Mouse (Mus musculus) left cerebral cortex, adult 18-20 months (tissue): ENCODE measurements around the gene Ifna1. TPM values are rescaled to one million over a fixed set of nuclear protein-coding genes. Genes with fewer than 3 reads are reported as not detected.
A peak's percentile ranks its signal among the peaks of the same experiment; 100 is the strongest.

ENCODE experiments used
- DNase-seq, 2 experiments: peaks; one replicate each; pipeline ENCODE4 v3.0.0; 2021 to 2022; ENCODE audit warnings: low spot score in 2 of 2, mixed read lengths in 1 of 2
- total RNA-seq, 2 experiments: library from RNA; stranded (reverse); gene quantifications; 2 replicates each; pipeline ENCODE4 v1.2.3; 2021

Gene Ifna1
- total RNA-seq, 2 experiments from 2014 or later: not detected

DNA sequence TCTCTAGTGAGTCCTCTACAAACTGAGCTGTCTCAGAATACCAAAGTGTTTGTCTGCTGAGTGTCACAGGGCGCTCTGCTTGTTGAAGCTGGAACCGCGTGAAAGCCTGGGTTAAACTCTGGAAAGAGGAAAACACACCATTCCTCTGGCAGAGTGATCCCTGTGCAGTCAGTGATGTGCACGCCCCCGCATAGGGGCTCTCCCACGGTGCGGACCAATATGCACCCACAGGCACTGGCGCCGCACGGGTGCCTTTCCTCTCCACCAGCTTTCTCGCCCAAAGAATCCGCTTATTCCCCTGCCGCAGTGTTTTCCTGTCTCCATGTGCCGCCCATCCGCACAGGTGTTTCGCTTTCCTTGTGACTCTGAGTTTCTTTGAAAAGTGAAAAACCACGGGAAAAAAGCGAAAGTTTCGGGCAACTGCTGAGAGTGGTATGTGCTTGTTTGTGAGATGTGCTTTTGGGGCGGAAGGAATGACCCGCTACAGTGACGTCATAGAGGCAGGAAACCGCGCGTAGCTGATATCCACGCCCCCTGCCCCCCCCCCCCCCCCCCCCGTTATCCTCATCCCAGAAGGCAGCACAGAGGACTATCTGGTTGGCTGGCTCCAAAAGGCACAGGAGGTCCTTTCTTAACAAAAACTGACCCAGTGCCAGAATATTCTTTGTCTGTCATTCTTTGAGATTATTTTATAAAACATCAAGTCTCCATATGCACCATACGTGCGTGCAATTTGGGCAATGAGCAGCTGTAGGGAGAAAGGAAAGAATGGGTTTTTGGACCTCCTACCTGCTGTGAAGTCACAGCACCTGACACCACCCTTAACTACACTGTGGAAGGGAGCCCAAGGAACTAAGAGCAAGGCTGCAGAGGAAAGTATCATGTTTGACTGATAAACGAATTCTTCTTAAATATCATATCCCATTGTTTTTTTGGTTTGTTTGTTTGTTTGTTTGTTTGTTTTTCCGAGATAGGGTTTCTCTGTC lies 18.3 kb downstream of the Ifna1 start:
- DNase-seq: peak in 1 of 2 experiments; percentile 18

DNA sequence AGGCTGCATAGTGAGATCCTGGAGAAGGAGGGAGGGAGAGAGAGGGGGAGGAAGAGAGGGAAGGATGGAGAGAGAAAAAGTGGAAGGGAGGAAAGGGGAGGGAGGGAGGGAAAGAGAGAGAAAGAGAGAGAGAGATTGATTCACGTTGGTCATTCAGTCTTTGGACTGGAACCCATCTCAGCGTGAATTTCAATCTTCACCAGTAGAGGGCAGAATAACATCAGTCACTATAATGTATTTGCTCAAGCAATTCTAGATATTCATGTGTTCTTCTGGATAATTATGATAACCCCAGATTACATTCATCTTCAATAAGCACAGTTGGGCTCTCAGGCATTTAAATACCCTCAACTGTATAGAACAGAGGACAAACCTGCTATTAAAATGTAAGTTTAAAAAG lies 22.8 kb downstream of the Ifna1 start:
- DNase-seq: peak in 1 of 2 experiments; percentile 53

DNA sequence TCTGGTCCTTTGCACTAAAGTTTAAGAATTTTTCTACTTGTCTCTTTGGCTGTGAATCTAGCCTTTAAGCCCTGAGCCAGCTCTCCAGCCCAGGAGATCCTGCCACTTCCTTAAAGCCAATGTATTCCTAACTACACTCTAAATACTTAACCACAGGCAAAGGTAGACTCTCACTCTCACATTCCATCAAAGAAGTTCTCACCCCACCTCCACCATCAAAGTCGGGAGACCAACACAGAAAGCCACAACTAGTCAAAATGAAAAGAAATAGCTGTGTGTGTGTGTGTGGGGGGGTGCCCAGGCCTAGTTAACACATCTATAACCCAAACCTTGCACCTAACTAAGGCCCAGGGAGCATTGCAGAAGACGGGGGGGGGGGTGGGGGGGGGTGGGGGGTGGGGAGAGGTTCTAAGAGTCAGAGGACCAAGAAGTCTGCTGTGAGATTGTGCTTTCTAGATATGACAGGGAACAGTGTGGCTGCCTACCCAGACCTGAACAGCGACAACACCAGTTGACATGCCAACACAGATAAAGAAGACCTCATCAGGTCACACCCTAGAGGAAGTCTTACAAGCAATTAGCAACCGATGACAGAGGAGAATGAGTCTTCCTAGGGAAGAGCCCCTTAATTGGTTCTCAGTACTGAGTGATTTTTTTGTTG lies 25.7 kb downstream of the Ifna1 start:
- no peak for DNase-seq

DNA sequence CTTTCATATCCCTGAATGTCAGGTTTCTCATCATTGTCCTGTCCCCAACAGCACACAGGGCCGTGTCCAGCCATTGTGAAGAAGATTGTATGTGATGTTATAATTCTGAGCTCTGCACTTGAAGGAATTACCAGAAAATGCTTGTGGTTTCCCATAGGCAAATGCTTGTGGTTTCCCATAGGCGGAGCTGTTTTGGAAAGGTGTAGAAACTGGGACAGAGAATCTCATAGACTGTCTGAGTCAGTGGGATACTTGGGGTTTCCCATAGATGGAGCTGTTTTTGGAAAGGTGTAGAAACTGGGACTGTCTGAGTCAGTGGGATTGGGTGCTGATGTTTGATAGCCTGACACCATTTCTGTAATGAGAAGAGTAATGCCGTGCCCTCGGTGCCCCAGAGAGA lies 26.6 kb downstream of the Ifna1 start:
- no peak for DNase-seq

DNA sequence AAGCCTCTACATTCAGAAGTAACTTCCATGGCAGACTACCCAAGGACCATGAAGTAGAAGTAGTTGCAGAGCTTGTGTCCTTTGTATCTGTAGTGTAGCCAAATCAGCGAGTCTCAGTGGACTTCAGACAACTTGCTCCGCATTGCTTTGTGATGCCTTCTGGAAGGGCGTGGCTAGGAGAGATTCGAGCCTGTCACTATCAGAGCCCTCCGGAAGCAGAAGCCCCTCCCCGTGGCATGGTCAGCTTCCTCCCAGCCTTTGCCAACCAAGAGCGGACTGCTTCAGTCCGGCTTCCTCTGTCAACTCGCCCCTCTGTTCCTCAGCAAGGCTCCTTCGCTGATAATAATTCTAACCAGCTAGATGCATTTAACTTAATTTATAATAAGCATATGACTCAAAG lies 28.4 kb downstream of the Ifna1 start:
- DNase-seq: no peak

DNA sequence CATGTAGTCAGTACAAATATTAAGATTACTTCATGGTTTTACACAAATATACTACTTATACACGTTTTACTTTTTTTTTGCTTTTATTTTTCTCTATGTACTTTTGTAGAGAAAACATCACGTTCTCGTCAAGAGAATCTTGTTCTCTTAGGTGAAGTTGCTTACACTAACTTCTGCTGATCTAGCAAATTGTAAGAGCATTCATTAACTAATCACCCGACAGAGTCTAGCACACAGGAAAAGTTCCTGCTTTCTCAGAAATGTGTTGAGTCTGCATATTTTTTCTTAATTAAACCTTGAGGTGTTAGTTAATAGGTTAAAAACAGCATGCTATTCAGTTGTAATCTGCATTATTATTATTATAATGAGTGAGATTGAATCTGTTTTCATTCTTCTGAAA lies 28.9 kb downstream of the Ifna1 start:
- DNase-seq: no peak

DNA sequence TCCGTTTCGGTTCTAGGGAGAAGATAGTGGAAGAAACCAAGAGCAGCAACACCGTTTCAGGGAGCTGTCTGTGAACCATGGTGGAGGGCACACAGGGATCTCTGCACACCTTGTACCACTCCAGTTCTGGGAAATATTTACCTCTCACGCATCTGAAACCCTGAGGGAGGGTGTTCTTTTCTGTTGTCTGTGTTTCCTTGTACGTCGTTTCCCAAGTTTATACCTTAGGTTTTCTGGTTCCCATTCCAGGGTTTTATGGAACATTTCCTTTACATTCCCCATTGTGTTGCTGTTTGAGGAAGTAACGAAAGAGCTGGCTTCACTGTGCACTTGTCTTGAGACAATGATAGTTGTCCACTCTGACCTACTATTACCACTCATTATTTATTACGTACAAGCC lies 30.2 kb downstream of the Ifna1 start, which contains the start of gene Ifne:
TSS of gene Ifne (minus strand) at position 101 of the 400 bp plus-strand sequence.
- no peak for DNase-seq

DNA sequence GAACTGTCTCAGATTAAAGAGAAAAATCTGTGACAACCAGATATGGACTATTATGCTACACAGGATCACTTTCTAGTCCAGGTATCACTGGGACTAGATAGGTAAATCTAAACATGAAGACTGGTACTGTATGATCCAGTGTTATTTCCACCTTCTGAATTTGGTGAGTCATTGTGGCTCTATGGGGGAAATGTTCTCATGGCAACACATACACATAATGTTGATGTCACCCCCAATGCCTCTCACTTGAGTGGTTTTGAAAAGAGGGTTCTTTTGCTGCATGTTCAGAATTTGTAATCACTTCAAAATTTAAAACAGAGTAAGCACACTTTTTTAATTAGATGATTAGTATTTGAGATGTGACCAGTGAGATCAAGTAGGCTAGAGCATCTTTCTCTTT lies 38.3 kb downstream of the Ifna1 start:
- DNase-seq: no peak

DNA sequence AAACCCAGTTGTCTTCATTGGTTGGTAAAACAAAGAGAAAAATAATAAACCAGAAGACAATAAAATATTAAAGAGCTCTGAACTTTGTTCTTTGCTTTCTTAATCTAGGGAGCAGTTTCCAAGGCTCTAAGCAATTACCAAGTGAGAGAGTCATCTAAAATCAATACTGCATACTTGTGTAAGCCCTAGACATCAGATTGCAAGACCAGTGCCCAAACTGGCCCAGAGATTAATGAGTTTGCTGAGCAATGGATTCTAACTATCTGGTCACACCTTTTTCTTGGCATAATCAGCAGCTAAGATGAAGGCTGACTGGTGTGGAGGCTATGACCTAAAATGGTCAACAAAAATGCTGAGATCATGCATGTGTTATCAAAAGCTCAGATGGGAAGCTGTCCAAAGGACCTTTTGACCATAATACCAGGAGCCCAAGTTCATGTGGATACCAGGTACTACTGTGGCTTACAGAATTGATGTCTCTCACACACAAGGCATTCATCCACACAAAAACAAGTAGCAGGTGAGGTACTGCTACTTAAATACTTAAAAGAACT lies 43.4 kb downstream of the Ifna1 start:
- DNase-seq: no peak

Other genes with a start within 250 kb of the Ifna1 start
- gene Ifna12, start 246.7 kb upstream of the Ifna1 start, total RNA-seq: not detected
- not detected for gene C87499, start 215.7 kb upstream of the Ifna1 start, total RNA-seq
- gene Ifna13, start 205.6 kb upstream of the Ifna1 start, total RNA-seq: not detected
- not detected for gene Ifna16, start 173.2 kb upstream of the Ifna1 start, total RNA-seq
- gene Ifna2, start 166.2 kb upstream of the Ifna1 start, total RNA-seq: not detected
- gene Ifnab, start 158.7 kb upstream of the Ifna1 start, total RNA-seq: not detected
- under 1 TPM; 0.49 to 0.89 TPM for gene Gm26566, start 128.3 kb upstream of the Ifna1 start, total RNA-seq
- 100 to 1,000 TPM; 100 to 103 TPM for gene Klhl9, start 127.6 kb upstream of the Ifna1 start, total RNA-seq
- not detected for gene Gm13271, start 95.2 kb upstream of the Ifna1 start, total RNA-seq
- gene Gm13283, start 90.0 kb upstream of the Ifna1 start, total RNA-seq: not detected
- not detected for gene Gm13290, start 76.3 kb upstream of the Ifna1 start, total RNA-seq
- gene Gm13289, start 73.2 kb upstream of the Ifna1 start, total RNA-seq: not detected
- not detected for gene Gm13272, start 70.2 kb upstream of the Ifna1 start, total RNA-seq
- gene Ifnz, start 68.0 kb upstream of the Ifna1 start, total RNA-seq: not detected
- gene Gm13276, start 64.4 kb upstream of the Ifna1 start, total RNA-seq: not detected
- gene Gm13277, start 61.5 kb upstream of the Ifna1 start, total RNA-seq: not detected
- not detected for gene Gm13278, start 58.5 kb upstream of the Ifna1 start, total RNA-seq
- gene Gm13275, start 55.6 kb upstream of the Ifna1 start, total RNA-seq: not detected
- not detected for gene Gm13279, start 52.7 kb upstream of the Ifna1 start, total RNA-seq
- gene Gm13285, start 50.4 kb upstream of the Ifna1 start, total RNA-seq: not detected
- not detected for gene Gm13287, start 46.8 kb upstream of the Ifna1 start, total RNA-seq
- not detected for gene Gm13288, start 44.6 kb upstream of the Ifna1 start, total RNA-seq
- gene Ifna7, start 33.9 kb upstream of the Ifna1 start, total RNA-seq: not detected
- gene Ifna11, start 30.1 kb upstream of the Ifna1 start, total RNA-seq: not detected
- gene Ifna6, start 22.7 kb upstream of the Ifna1 start, total RNA-seq: not detected
- gene Ifna5, start 14.6 kb upstream of the Ifna1 start, total RNA-seq: not detected
- not detected for gene Ifna4, start 8.2 kb upstream of the Ifna1 start, total RNA-seq
- gene Ifne, start 30.1 kb downstream of the Ifna1 start, total RNA-seq: not detected